ENCODE assay signal across 21 mouse cellular contexts in genomic region chr8:69404768-69405167, GRCm38 (mm10). TPM values are rescaled to one million over a fixed set of nuclear protein-coding genes. Genes with fewer than 3 reads are reported as not detected.
"Had no signal": no experiment of that assay in that cellular context is flagged by ENCODE, and none has a peak within 500 bp of the region (broad histone marks: within the 10 kb centered on the region; RNA-seq: fewer than 3 reads in every experiment).

No protein-coding gene starts in this region.

- H3K4me1 ChIP-seq: lung, embryonic 15.5 days; megakaryocyte, embryonic 14.5 days; stomach, embryonic 15.5 days had no signal

- H3K4me2 ChIP-seq: lung, embryonic 15.5 days; midbrain, embryonic 11.5 days; midbrain, embryonic 13.5 days; midbrain, embryonic 15.5 days; neural tube, embryonic 12.5 days; stomach, embryonic 15.5 days had no signal

- H3K27me3 ChIP-seq: lung, embryonic 15.5 days; megakaryocyte, embryonic 14.5 days; midbrain, embryonic 13.5 days; midbrain, embryonic 15.5 days; neural tube, embryonic 12.5 days; stomach, embryonic 15.5 days had no signal

- H3K9ac ChIP-seq: lung, embryonic 15.5 days; midbrain, embryonic 13.5 days; midbrain, embryonic 15.5 days; neural tube, embryonic 12.5 days; stomach, embryonic 15.5 days had no signal

- ATAC-seq: lung, postnatal 0 days; midbrain, embryonic 13.5 days; midbrain, embryonic 15.5 days had no signal

- H3K4me3 ChIP-seq: lung, embryonic 15.5 days; megakaryocyte, embryonic 14.5 days; midbrain, embryonic 13.5 days; midbrain, embryonic 15.5 days; neural tube, embryonic 12.5 days; stomach, embryonic 15.5 days had no signal

- H3K36me3 ChIP-seq: lung, embryonic 15.5 days; midbrain, embryonic 13.5 days; midbrain, embryonic 15.5 days; neural tube, embryonic 12.5 days; stomach, embryonic 15.5 days had no signal

- DNase-seq: lung, adult 18-20 months; lung, postnatal 14 days; lung, postnatal 36 days; right cerebral cortex, postnatal 14 days; thymus, adult 2 months; thymus, postnatal 25 days; thymus, postnatal 4 days had no signal

- H3K9me3 ChIP-seq: lung, embryonic 15.5 days; midbrain, embryonic 13.5 days; midbrain, embryonic 15.5 days; neural tube, embryonic 12.5 days; stomach, embryonic 15.5 days had no signal

- H3K27ac ChIP-seq: lung, embryonic 15.5 days; macrophage; midbrain, embryonic 13.5 days; midbrain, embryonic 15.5 days; neural tube, embryonic 12.5 days; stomach, embryonic 15.5 days; stomach, postnatal 0 days had no signal

RNA-seq across cellular contexts. Expression of gene Gm9495, which starts 48.6 kb away (rescaled TPM):
- polyA plus RNA-seq: lung, embryonic 15.5 days; lung, postnatal 0 days; macrophage; midbrain, embryonic 11.5 days; midbrain, embryonic 13.5 days; midbrain, embryonic 15.5 days; midbrain, postnatal 0 days; neural tube, embryonic 12.5 days; neural tube, embryonic 14.5 days; spleen, adult 2 months; stomach, embryonic 15.5 days; stomach, postnatal 0 days; thymus, adult 2 months; urinary bladder, adult 2 months had no signal
